Mouse (Mus musculus) cerebellum, adult 2 months (tissue): ENCODE results near the gene Nupr1l. TPM values are rescaled to one million over a fixed set of nuclear protein-coding genes. Genes with fewer than 3 reads are reported as not detected.

Experiments
- DNase-seq, 2 experiments: peaks; one replicate each; pipeline ENCODE4 v3.0.0; 2021
- H3K27ac ChIP-seq: fragments of 200-500 bp; 2 replicates; pipeline ENCODE4 v1.5.1; 2012; ENCODE audit warnings: low read length, control low read depth, inconsistent platforms; ENCODE audit not compliant: insufficient read depth
- H3K27me3 ChIP-seq: fragments of 200-500 bp; 2 replicates; pipeline ENCODE4 v1.6.1; 2012; ENCODE audit warnings: inconsistent platforms, mild to moderate bottlenecking, low read length, moderate library complexity; ENCODE audit not compliant: control insufficient read depth, insufficient read depth
- H3K4me1 ChIP-seq: fragments of 200-500 bp; 2 replicates; pipeline ENCODE4 v1.6.1; 2011; ENCODE audit warnings: low read length; ENCODE audit not compliant: control insufficient read depth, insufficient read depth
- H3K4me3 ChIP-seq: fragments of 200-500 bp; replicated peaks from 2 replicates; pipeline ENCODE3; 2011; ENCODE audit warnings: mild to moderate bottlenecking, low read depth, low read length, control low read depth; ENCODE audit not compliant: insufficient read depth
- CTCF ChIP-seq: fragments of 200-500 bp; IDR thresholded peaks from 2 replicates; pipeline ENCODE4 v1.5.1; 2011; ENCODE audit warnings: low read depth, mild to moderate bottlenecking, control low read depth, low read length, moderate library complexity, borderline replicate concordance; ENCODE audit not compliant: insufficient read depth
- POLR2A ChIP-seq: fragments of 200-500 bp; IDR thresholded peaks from 2 replicates; pipeline ENCODE4 v1.6.1; 2011; ENCODE audit warnings: low read length, control low read depth, borderline replicate concordance; ENCODE audit not compliant: insufficient read depth
- WGBS: fragments of 180-500 bp; shearing (Covaris S2); methylation state at CpG from one replicate; pipeline ENCODE4 v1.1.7; 2018; 5-methylcytosine and 5-hydroxymethylcytosine counted together
- polyA plus RNA-seq: library from polyadenylated mRNA; depleted of rRNA; stranded (reverse); fragments of >200 nt; gene quantifications from 2 replicates; pipeline ENCODE4 v1.2.3, GENCODE M21; 2012; rRNA removed

Nupr1l gene
- polyA plus RNA-seq: 3.4 and 3.9 TPM in 2 replicates

DNA sequence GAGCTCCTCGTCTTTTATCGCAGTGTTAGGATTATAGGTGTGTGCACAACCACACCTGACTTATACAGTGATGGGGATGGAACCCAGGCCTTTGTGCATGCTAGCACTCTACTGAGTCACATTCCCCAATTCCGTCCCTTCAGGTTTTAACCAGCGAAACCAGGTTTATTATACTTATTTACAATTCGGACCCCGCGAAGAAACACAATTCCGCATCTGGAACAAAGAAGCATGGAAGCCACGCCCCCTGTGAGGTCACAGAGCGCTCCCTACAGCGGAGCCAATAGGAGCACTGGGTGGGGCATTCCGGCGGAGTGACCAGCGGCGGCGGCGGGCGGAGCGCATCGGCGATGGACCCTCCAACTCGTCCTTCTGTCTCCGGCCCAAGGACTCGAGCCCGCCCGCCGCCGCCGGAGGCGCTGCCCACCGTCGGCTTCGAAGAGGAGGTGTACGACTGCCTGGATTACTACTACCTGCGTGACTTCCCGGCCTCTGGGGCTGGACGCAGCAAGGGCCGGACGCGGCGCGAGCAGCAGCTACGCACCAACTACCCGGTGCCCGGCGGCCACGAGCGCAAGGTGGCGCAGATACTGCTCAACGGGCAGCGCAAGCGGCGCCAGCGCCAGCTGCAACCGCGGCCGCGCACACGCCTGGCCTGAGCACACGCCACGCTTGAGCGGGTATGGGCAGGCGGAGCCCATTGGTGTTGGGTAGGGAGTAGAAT lies at the start of gene Nupr1l:
TSS of gene Nupr1l (plus strand) at position 299 of the 724 bp plus-strand sequence.
- TF ChIP-seq POLR2A (peak; percentile 79; the same call in 1 of the 2 replicates), CTCF (no peak)
- DNase-seq: peak; percentile 88 to 90
- under 1% methylated on average over 63 of the region's 63 CpGs for WGBS
- H3K27me3 ChIP-seq: no peaks in the 10 kb centered on the region
- peak within 1 kb of the TSS; percentile 83 for H3K4me3 ChIP-seq
- no peaks in the 10 kb centered on the region for H3K4me1 ChIP-seq
- H3K27ac ChIP-seq: peak within 1 kb of the TSS; percentile 87

DNA sequence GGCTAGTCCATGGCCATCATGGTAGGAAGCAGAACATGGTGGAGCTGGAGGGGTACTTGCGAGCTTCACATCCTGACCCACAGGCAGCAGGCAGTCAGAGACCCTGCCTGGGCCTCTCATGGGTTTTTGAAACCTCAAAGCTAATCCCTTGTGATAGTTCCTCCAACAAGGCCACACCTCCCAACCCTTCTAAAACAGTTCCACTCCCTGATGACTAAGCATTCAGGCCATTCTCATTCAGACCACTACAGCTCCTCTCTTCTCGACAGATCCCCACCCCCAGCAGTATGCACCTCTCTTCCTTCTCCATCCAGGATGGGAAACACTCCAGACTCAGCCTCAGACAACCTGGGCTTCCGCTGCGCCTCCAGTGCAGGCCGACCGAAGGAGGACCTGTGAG lies 46.0 kb upstream of the Nupr1l start:
- DNase-seq: no peak
- TF ChIP-seq POLR2A: no peak
- TF ChIP-seq CTCF: no peak
- H3K27me3 ChIP-seq: no peaks in the 10 kb centered on the region
- WGBS: 96% methylated on average over 6 of the region's 6 CpGs
- H3K4me3 ChIP-seq: no peak overlapping the region
- H3K4me1 ChIP-seq: no peaks in the 10 kb centered on the region
- no peak overlapping the region for H3K27ac ChIP-seq

DNA sequence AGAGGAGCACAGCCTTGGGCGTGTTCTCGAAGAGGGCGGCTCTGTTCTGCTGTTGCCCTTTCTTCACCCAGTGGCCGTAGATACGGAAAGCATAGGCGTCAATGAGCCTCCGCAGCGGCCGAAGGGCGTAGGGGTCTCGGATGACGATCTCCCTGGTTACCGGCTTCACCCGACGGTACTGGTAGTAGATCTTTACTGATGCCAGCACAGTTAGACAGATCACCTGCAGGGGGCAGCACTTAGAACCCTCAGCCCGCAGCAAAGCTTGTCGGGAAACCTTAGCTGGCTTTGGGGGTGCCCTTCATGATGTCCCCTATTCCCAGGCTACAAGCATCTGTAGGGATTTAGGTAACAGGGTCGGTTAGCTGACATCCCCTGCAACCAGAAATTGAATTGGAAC lies 43.9 kb upstream of the Nupr1l start:
- Histone ChIP-seq H3K27ac (no peak overlapping the region), H3K4me3 (no peak overlapping the region), H3K27me3 (no peaks in the 10 kb centered on the region), H3K4me1 (no peaks in the 10 kb centered on the region)
- TF ChIP-seq CTCF (peak; percentile 23; the same call in 1 of the 2 replicates), POLR2A (no peak)
- WGBS: 6% methylated on average over 18 of the region's 18 CpGs
- peak in 1 of 2 experiments; percentile 42 for DNase-seq

DNA sequence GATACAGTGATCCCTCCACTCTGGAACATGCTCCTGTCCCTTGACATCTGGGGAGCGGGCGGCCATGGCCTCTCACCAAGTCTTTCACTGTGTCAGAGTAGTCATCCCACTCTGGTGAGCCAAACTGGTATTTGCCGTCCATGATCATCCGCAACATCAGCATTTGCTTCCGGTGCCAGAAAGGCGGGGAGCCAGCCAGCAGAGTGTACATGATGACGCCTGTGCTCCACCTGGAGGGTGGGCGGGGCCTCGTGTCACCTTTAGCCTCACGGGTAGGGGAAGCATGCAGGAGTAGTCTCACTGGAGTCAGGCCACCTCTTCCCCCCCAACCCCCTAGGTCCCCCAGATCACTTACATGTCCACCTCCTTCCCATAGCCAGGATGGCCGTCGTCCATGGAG lies 42.5 kb upstream of the Nupr1l start:
- Histone ChIP-seq H3K27me3 (no peaks in the 10 kb centered on the region), H3K4me1 (no peaks in the 10 kb centered on the region), H3K4me3 (no peak overlapping the region), H3K27ac (no peak overlapping the region)
- DNase-seq: no peak
- TF ChIP-seq POLR2A: no peak
- 76% methylated on average over 12 of the region's 12 CpGs for WGBS

DNA sequence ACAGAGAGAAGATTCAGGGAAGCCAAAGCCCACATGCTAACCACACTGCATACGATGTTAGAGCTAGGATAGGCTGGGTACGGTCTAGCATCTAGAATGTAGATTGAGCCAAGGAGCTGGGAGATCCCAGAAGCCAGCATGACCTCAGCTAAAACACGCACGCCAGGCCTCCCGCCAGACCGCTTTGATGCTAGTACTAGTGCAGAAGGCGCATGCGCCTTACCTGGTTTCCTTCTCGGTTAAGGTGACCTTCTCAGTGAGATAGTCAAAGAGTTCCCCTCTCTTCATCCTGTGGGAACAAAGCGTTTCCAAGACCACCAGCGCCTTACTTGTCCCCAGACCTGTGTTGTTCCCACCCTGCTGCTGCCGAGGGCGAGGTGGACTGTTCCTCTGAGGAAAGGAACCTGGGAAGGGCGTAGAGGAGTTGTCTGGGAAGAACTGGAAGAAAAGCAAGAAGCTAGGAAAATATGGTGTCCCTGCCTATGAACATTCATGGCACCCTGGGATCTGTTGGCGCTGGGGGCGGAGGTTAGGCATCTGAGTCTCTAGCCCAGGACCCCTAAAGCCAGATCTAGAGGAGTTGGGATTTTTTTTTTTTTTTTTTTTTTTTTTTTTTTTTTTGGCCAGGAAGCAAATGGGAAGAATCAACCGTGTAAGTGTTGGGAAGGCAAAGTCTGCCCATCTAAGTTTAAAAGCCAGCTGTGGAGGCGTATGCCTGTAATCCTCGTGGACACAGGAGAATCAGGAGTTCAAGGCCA lies 38.9 kb upstream of the Nupr1l start:
- Histone ChIP-seq H3K27ac (no peak overlapping the region), H3K27me3 (no peaks in the 10 kb centered on the region), H3K4me1 (no peaks in the 10 kb centered on the region), H3K4me3 (no peak overlapping the region)
- TF ChIP-seq CTCF (no peak), POLR2A (no peak)
- 88% methylated on average over 19 of the region's 19 CpGs for WGBS
- no peak for DNase-seq

DNA sequence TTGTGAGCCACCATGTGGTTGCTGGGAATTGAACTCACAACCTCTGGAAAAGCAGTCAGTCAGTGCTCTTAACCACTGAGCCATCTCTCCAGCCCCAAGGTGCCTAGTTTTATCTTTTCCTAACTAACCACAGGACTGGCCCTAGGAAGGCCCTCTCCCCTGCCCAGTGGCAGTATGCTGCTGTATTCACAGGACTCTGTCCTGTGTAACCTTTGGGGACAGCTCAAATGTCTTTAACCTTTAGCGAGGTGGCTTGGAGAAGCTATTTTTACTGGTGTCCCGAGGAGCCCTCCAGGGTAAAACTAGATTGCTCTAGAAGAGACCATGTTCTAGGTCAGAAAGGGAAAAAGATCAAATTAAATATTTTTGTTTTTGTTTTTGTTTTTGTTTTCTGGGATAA lies 37.1 kb upstream of the Nupr1l start:
- no peaks in the 10 kb centered on the region for H3K27me3 ChIP-seq
- 87% methylated on average over 2 of the region's 2 CpGs for WGBS
- no peak for TF ChIP-seq POLR2A
- TF ChIP-seq CTCF: no peak
- no peak overlapping the region for H3K4me3 ChIP-seq
- no peak overlapping the region for H3K27ac ChIP-seq
- no peaks in the 10 kb centered on the region for H3K4me1 ChIP-seq
- DNase-seq: no peak

DNA sequence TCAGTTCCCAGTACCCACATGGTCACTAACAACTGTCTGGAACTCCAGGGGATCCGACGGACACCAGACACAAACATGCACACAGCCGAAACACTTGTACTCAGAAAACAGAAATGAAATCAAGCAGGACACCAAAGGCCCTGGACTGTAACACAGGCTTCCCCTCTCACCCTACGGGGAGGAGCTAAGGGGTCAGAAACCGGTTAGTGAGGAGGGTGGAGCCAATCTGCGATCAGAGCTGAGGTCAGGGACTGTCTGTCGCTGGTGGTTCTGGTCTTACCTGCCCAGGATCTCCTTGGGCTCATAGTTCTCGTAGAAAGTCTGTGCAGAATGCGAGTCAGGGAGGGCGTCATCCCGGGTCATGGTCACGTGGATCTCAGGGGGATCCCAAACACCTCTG lies 34.4 kb upstream of the Nupr1l start:
- Histone ChIP-seq H3K27me3 (no peaks in the 10 kb centered on the region), H3K27ac (no peak overlapping the region), H3K4me1 (no peaks in the 10 kb centered on the region), H3K4me3 (no peak overlapping the region)
- DNase-seq: no peak
- WGBS: 80% methylated on average over 12 of the region's 12 CpGs
- no peak for TF ChIP-seq CTCF
- TF ChIP-seq POLR2A: no peak

DNA sequence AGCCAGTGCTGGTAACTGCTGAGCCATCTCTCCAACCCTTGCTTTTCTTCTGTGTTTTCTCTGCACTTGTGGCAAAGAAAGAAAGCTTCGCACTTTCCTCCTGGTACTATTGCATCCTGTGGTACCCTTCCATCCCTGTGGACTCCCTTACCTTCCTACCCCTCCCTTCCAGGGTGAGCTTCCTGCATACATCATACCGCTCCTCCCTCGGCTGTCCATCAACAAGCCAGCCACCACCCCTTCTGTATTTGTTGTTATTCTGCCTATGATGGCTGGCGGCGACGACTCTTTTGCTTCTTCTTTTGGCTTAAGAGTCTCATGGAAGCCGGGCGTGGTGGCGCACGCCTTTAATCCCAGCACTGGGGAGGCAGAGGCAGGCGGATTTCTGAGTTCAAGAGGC lies 33.2 kb upstream of the Nupr1l start:
- H3K4me1 ChIP-seq: no peaks in the 10 kb centered on the region
- TF ChIP-seq POLR2A (no peak), CTCF (no peak)
- H3K27ac ChIP-seq: no peak overlapping the region
- H3K27me3 ChIP-seq: no peaks in the 10 kb centered on the region
- DNase-seq: no peak
- H3K4me3 ChIP-seq: no peak overlapping the region
- WGBS: 75% methylated on average over 11 of the region's 11 CpGs
